Mouse (Mus musculus) midbrain, embryonic 10.5 days (tissue): Measurements from ENCODE around the gene Phykpl. TPM values are rescaled to one million over a fixed set of nuclear protein-coding genes. Genes with fewer than 3 reads are reported as not detected.
"Not testable (repeated sequence)": the region's sequence is repeated elsewhere in the genome, so short reads cannot be mapped to it uniquely, and the experiment has no call there.

Experiments used
- DNase-seq: peaks from one replicate; pipeline ENCODE4 v3.0.0-alpha.2; 2017; ENCODE audit warnings: low spot score
- H3K27ac ChIP-seq: fragments of 300-500 bp; sonication (generic); replicated peaks from 2 replicates; pipeline ENCODE4 v1.5.1; 2016; ENCODE audit warnings: mild to moderate bottlenecking
- H3K27me3 ChIP-seq: fragments of 300-500 bp; sonication (generic); 2 replicates; pipeline ENCODE4 v1.6.1; 2016; ENCODE audit warnings: low read depth, mild to moderate bottlenecking; ENCODE audit not compliant: poor library complexity, severe bottlenecking
- H3K36me3 ChIP-seq: fragments of 300-500 bp; sonication (generic); 2 replicates; pipeline ENCODE4 v1.6.1; 2016; ENCODE audit warnings: mild to moderate bottlenecking, moderate library complexity
- H3K4me1 ChIP-seq: fragments of 300-500 bp; sonication (generic); 2 replicates; pipeline ENCODE4 v1.6.1; 2016
- H3K4me3 ChIP-seq: fragments of 300-500 bp; sonication (generic); 2 replicates; pipeline ENCODE4 v1.5.1; 2016; ENCODE audit warnings: mild to moderate bottlenecking, moderate library complexity
- H3K9me3 ChIP-seq: fragments of 300-500 bp; sonication (generic); replicated peaks from 2 replicates; pipeline ENCODE4 v1.6.1; 2016; ENCODE audit warnings: mild to moderate bottlenecking
- WGBS: fragments of 180-500 bp; shearing (Covaris S2); methylation state at CpG from one replicate; pipeline ENCODE4 v1.1.7; 2016; 5-methylcytosine and 5-hydroxymethylcytosine counted together
- polyA plus RNA-seq: library from polyadenylated mRNA; unstranded; fragments of >200 nt; fragmentation: Nextera tagmentation; extraction: Ambion mirVana; gene quantifications from 2 replicates; pipeline ENCODE4 v1.2.1, GENCODE M21; 2016

Phykpl gene
- polyA plus RNA-seq, 1 experiment from 2014 or later, result 14.4 TPM

- Histone ChIP-seq H3K27ac (no peak overlapping the region), H3K4me3 (no peak overlapping the region), H3K4me1 (peaks cover 18% of the 10 kb centered on the region), H3K9me3 (no peaks in the 10 kb centered on the region), H3K27me3 (no peaks in the 10 kb centered on the region), H3K36me3 (peaks cover 17% of the 10 kb centered on the region)
- DNase-seq, result no peak
- 84% methylated on average over 3 of the region's 3 CpGs for WGBS
Observed at GRCm38 (mm10) chr11:51609266-51609909, 24.8 kb downstream of the Phykpl start.

DNA sequence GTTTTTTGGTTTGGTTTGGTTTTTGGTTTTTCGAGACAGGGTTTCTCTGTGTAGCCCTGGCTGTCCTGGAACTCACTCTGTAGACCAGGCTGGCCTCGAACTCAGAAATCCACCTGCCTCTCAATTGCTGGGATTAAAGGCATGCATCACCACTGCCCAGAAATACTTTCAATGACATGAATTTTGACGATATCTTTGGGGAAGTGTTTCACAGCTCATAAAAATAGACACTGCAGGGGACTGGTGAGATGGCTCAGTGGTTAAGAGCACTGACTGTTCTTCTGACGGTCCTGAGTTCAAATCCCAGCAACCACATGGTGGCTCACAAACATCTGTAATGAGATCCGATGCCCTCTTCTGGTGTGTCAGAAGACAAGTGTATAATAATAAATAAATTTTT, 25.4 kb downstream of the Phykpl start:
- 86% methylated on average over 5 of the region's 5 CpGs for WGBS
- not testable (repeated sequence) for DNase-seq, H3K27me3 ChIP-seq

GRCm38 (mm10) chr11:51614256-51614655, 29.7 kb downstream of the Phykpl start:
- no peaks in the 10 kb centered on the region for H3K36me3 ChIP-seq
- H3K4me1 ChIP-seq, result peaks cover 14% of the 10 kb centered on the region
- H3K4me3 ChIP-seq, result no peak overlapping the region
- no peak overlapping the region for H3K27ac ChIP-seq
- no peak for DNase-seq
- WGBS, result 84% methylated on average over 8 of the region's 8 CpGs
- H3K27me3 ChIP-seq, result peaks cover 3% of the 10 kb centered on the region; the same call in 1 of the 2 replicates
- H3K9me3 ChIP-seq, result no peaks in the 10 kb centered on the region

More for the DNA sequence above, 25.4 kb downstream of the Phykpl start:
- not testable (repeated sequence) for H3K27ac ChIP-seq, H3K4me3 ChIP-seq, H3K9me3 ChIP-seq
- Histone ChIP-seq H3K36me3 (peaks cover 12% of the 10 kb centered on the region), H3K4me1 (peaks cover 13% of the 10 kb centered on the region)

- H3K4me3 ChIP-seq, result peak overlapping the region; percentile 46
- no peaks in the 10 kb centered on the region for H3K9me3 ChIP-seq
- H3K27ac ChIP-seq, result peak overlapping the region; percentile 82
- no peak for DNase-seq
- 49% methylated on average over 7 of the region's 7 CpGs for WGBS
- H3K27me3 ChIP-seq, result peaks cover 3% of the 10 kb centered on the region; the same call in 1 of the 2 replicates
- H3K36me3 ChIP-seq, result no peaks in the 10 kb centered on the region
- peaks cover 14% of the 10 kb centered on the region for H3K4me1 ChIP-seq
Observed at GRCm38 (mm10) chr11:51615129-51615528, 30.6 kb downstream of the Phykpl start.

DNA sequence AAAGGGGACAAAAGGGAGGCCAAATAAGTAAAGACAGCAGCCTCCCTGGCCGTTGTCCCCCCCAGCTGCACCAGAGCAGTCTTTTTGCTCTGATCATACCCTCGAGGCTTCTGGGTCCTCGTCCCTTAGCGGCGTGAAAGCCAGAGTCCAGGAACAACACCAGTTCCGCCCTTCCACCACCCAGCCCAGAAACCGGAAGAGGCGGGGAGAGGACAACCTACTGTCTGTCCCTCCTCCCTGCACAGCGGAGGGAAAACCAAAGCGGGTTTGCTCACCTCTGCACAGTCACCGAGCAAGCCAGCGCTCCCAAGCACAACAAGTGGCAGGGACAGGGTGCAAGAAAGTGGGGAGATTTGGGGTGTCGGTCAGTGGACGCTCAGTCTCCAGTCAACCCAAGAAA, 31.0 kb downstream of the Phykpl start:
- Histone ChIP-seq H3K36me3 (no peaks in the 10 kb centered on the region), H3K9me3 (no peaks in the 10 kb centered on the region), H3K27ac (peak overlapping the region; percentile 82), H3K27me3 (peaks cover 3% of the 10 kb centered on the region; the same call in 1 of the 2 replicates), H3K4me1 (peaks cover 19% of the 10 kb centered on the region), H3K4me3 (peak overlapping the region; percentile 46)
- WGBS, result 3% methylated on average over 14 of the region's 14 CpGs
- peak; percentile 72 for DNase-seq

DNA sequence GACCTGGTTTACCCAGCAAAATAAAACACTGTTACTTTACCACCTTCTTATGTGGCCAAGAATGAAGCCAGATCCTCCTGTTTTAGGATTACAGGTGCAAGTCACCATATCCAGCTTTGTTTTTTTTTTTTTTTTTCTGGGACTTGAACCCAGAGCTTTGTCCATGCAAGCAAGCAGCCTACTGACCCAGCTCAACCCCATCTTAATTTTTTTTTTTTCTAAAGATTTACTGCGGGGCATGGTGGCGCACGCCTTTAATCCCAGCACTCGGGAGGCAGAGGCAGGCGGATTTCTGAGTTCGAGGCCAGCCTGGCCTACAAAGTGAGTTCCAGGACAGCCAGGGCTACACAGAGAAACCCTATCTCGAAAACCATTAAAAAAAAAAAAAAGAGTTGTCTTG, 31.6 kb downstream of the Phykpl start:
- H3K9me3 ChIP-seq, DNase-seq, H3K36me3 ChIP-seq, H3K27me3 ChIP-seq: not testable (repeated sequence)
- WGBS, result 94% methylated on average over 7 of the region's 7 CpGs
- Histone ChIP-seq H3K4me1 (peaks cover 24% of the 10 kb centered on the region), H3K27ac (peak overlapping the region; percentile 82), H3K4me3 (peak overlapping the region; percentile 46)

- no peak overlapping the region for H3K4me3 ChIP-seq
- H3K4me1 ChIP-seq, result peaks cover 32% of the 10 kb centered on the region
- peak; percentile 64 for DNase-seq
- no peak overlapping the region for H3K27ac ChIP-seq
- WGBS, result 8% methylated on average over 4 of the region's 4 CpGs
- H3K36me3 ChIP-seq, result peaks cover 17% of the 10 kb centered on the region
- no peaks in the 10 kb centered on the region for H3K9me3 ChIP-seq
- H3K27me3 ChIP-seq, result peaks cover 3% of the 10 kb centered on the region; the same call in 1 of the 2 replicates
Observed at GRCm38 (mm10) chr11:51617693-51618092, 33.1 kb downstream of the Phykpl start.

GRCm38 (mm10) chr11:51618894-51619408, 34.4 kb downstream of the Phykpl start:
- Histone ChIP-seq H3K27ac (peak overlapping the region; percentile 89), H3K9me3 (no peaks in the 10 kb centered on the region)
- 59% methylated on average over 8 of the region's 8 CpGs for WGBS

GRCm38 (mm10) chr11:51619409-51620060, 35.0 kb downstream of the Phykpl start, which contains the start of gene Nhp2:
Nhp2 (plus strand) TSS chr11:51619735.
- no peaks in the 10 kb centered on the region for H3K9me3 ChIP-seq
- peak within 1 kb of the TSS; percentile 81 for H3K4me3 ChIP-seq
- peak within 1 kb of the TSS; percentile 89 for H3K27ac ChIP-seq
- under 1% methylated on average over 51 of the region's 51 CpGs for WGBS
- peaks cover 35% of the 10 kb centered on the region for H3K36me3 ChIP-seq
- peaks cover 3% of the 10 kb centered on the region; the same call in 1 of the 2 replicates for H3K27me3 ChIP-seq
- H3K4me1 ChIP-seq, result peaks cover 32% of the 10 kb centered on the region
- peak; percentile 95 for DNase-seq

More at GRCm38 (mm10) chr11:51618894-51619408, 34.4 kb downstream of the Phykpl start:
- Histone ChIP-seq H3K36me3 (peaks cover 30% of the 10 kb centered on the region), H3K27me3 (peaks cover 3% of the 10 kb centered on the region; the same call in 1 of the 2 replicates), H3K4me3 (peak overlapping the region; percentile 81), H3K4me1 (peaks cover 32% of the 10 kb centered on the region)
- no peak for DNase-seq

GRCm38 (mm10) chr11:51620084-51620483, 35.5 kb downstream of the Phykpl start:
- peaks cover 41% of the 10 kb centered on the region for H3K36me3 ChIP-seq
- peak overlapping the region; percentile 89 for H3K27ac ChIP-seq
- H3K27me3 ChIP-seq, result no peaks in the 10 kb centered on the region
- H3K4me1 ChIP-seq, result peaks cover 30% of the 10 kb centered on the region
- 3% methylated on average over 11 of the region's 11 CpGs for WGBS
- no peaks in the 10 kb centered on the region for H3K9me3 ChIP-seq
- peak overlapping the region; percentile 81 for H3K4me3 ChIP-seq
- DNase-seq, result no peak

DNA sequence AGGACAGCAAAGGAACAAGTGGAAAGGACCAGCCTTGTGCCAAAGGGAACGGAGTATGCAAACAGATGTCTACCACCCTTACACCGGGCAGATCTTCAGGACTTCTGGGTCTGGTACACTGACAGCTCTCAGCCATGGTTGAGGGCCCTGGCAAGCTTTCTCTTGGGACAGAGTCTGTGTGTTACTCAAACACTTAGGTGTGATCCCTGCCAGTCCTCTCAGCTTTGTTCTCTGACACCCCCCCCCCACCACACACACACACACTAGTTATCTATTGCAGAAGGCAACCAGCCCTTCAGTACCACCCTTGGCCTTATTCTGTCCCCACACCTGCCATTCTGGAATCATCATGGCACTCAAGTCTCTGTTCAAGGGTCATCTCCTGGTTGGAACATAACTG, 37.2 kb downstream of the Phykpl start:
- 94% methylated on average over 2 of the region's 2 CpGs for WGBS
- no peaks in the 10 kb centered on the region for H3K9me3 ChIP-seq
- no peak for DNase-seq
- H3K27me3 ChIP-seq, result no peaks in the 10 kb centered on the region
- no peak overlapping the region for H3K27ac ChIP-seq
- peaks cover 58% of the 10 kb centered on the region for H3K36me3 ChIP-seq
- 0 out of 2 replicates have a peak overlapping the region, but pooled peaks have one; percentile 81 for H3K4me3 ChIP-seq
- H3K4me1 ChIP-seq, result peaks cover 21% of the 10 kb centered on the region

GRCm38 (mm10) chr11:51622971-51623491, 38.5 kb downstream of the Phykpl start:
- no peak for DNase-seq
- Histone ChIP-seq H3K9me3 (no peaks in the 10 kb centered on the region), H3K4me1 (peaks cover 21% of the 10 kb centered on the region), H3K27ac (no peak overlapping the region), H3K27me3 (no peaks in the 10 kb centered on the region), H3K36me3 (peaks cover 70% of the 10 kb centered on the region), H3K4me3 (no peak overlapping the region)
- WGBS, result 87% methylated on average over 7 of the region's 7 CpGs
